Mouse (Mus musculus): Measurements from ENCODE around the gene Gnb1. TPM values are rescaled to one million over a fixed set of nuclear protein-coding genes. Genes with fewer than 3 reads are reported as not detected.
"Not testable (repeated sequence)": the region's sequence is repeated elsewhere in the genome, so short reads cannot be mapped to it uniquely, and the experiment has no call there.

Gnb1 gene
- total and polyA plus RNA-seq, 3 experiments = 43.2 to 604 (median 136) TPM

- H3K27me3 ChIP-seq (ENCODE audit: insufficient read depth, low read length) = peaks cover 34% of the 10 kb centered on the region
- no peak for TF ChIP-seq GATA1 (IDR thresholded peaks at IDR 0.05; ENCODE audit: borderline replicate concordance, low read length)
- TF ChIP-seq GATA2 (IDR thresholded peaks at IDR 0.05; ENCODE audit: borderline replicate concordance, low read depth, low read length) = no peak
- no peak for TF ChIP-seq POLR2AphosphoS5 (IDR thresholded peaks at IDR 0.05; ENCODE audit: insufficient replicate concordance, low read depth, low read length)
- TF ChIP-seq CTCF (IDR thresholded peaks at IDR 0.05; ENCODE audit: low read depth, low read length) = no peak
- TF ChIP-seq TAL1 (conservative IDR thresholded peaks at IDR 0.05; ENCODE audit: low read depth, low read length) = no peak
- ATAC-seq (ENCODE audit: extremely low read depth, insufficient number of reproducible peaks, low FRiP score, poor library complexity, severe bottlenecking) = no peak
Measured at GRCm38 (mm10) chr4:155470263-155470953, 20.8 kb upstream of the Gnb1 start.

GRCm38 (mm10) chr4:155470997-155471396, 20.2 kb upstream of the Gnb1 start:
- peaks cover 33% of the 10 kb centered on the region for H3K27me3 ChIP-seq (ENCODE audit: insufficient read depth, low read length)
- no peaks in the 10 kb centered on the region for H3K36me3 ChIP-seq (replicated peaks)
- peaks cover 7% of the 10 kb centered on the region; the same call in 1 of the 2 replicates for H3K4me1 ChIP-seq (ENCODE audit: insufficient read depth, low read depth, low read length)
- H3K9me3 ChIP-seq (replicated peaks) = no peaks in the 10 kb centered on the region
- ATAC-seq (ENCODE audit: extremely low read depth, insufficient number of reproducible peaks, low FRiP score, poor library complexity, severe bottlenecking) (no peak), DNase-seq (ENCODE audit: low spot score) (no peak)
- TF ChIP-seq GATA2 (IDR thresholded peaks at IDR 0.05; ENCODE audit: borderline replicate concordance, low read depth, low read length) (no peak), POLR2AphosphoS5 (IDR thresholded peaks at IDR 0.05; ENCODE audit: insufficient replicate concordance, low read depth, low read length) (no peak), GATA1 (IDR thresholded peaks at IDR 0.05; ENCODE audit: borderline replicate concordance, low read length) (no peak), TAL1 (conservative IDR thresholded peaks at IDR 0.05; ENCODE audit: low read depth, low read length) (no peak), CTCF (IDR thresholded peaks at IDR 0.05; ENCODE audit: low read depth, low read length) (no peak)
- no peak overlapping the region for H3K4me3 ChIP-seq (ENCODE audit: low read depth, low read length)

More at GRCm38 (mm10) chr4:155470263-155470953, 20.8 kb upstream of the Gnb1 start:
- DNase-seq (ENCODE audit: low spot score) = no peak
- no peak overlapping the region for H3K4me3 ChIP-seq (ENCODE audit: low read depth, low read length)
- no peaks in the 10 kb centered on the region for H3K36me3 ChIP-seq (replicated peaks)
- no peaks in the 10 kb centered on the region for H3K9me3 ChIP-seq (replicated peaks)
- H3K4me1 ChIP-seq (ENCODE audit: insufficient read depth, low read depth, low read length) = peaks cover 7% of the 10 kb centered on the region; the same call in 1 of the 2 replicates

GRCm38 (mm10) chr4:155471406-155471805, 19.8 kb upstream of the Gnb1 start:
- Histone ChIP-seq H3K9me3 (replicated peaks) (no peaks in the 10 kb centered on the region), H3K4me3 (ENCODE audit: low read depth, low read length) (no peak overlapping the region), H3K36me3 (replicated peaks) (no peaks in the 10 kb centered on the region), H3K27me3 (ENCODE audit: insufficient read depth, low read length) (peaks cover 33% of the 10 kb centered on the region), H3K4me1 (ENCODE audit: insufficient read depth, low read depth, low read length) (peaks cover 7% of the 10 kb centered on the region; the same call in 1 of the 2 replicates)
- no peak for ATAC-seq (ENCODE audit: extremely low read depth, insufficient number of reproducible peaks, low FRiP score, poor library complexity, severe bottlenecking)
- DNase-seq (ENCODE audit: low spot score) = no peak
- no peak for TF ChIP-seq GATA1 (IDR thresholded peaks at IDR 0.05; ENCODE audit: borderline replicate concordance, low read length)
- no peak for TF ChIP-seq POLR2AphosphoS5 (IDR thresholded peaks at IDR 0.05; ENCODE audit: insufficient replicate concordance, low read depth, low read length)
- TF ChIP-seq CTCF (IDR thresholded peaks at IDR 0.05; ENCODE audit: low read depth, low read length) = no peak
- no peak for TF ChIP-seq TAL1 (conservative IDR thresholded peaks at IDR 0.05; ENCODE audit: low read depth, low read length)
- no peak for TF ChIP-seq GATA2 (IDR thresholded peaks at IDR 0.05; ENCODE audit: borderline replicate concordance, low read depth, low read length)

- TF ChIP-seq GATA1 (IDR thresholded peaks at IDR 0.05; ENCODE audit: borderline replicate concordance, low read length) = no peak
- TF ChIP-seq POLR2AphosphoS5 (IDR thresholded peaks at IDR 0.05; ENCODE audit: insufficient replicate concordance, low read depth, low read length) = no peak
- no peak for TF ChIP-seq TAL1 (conservative IDR thresholded peaks at IDR 0.05; ENCODE audit: low read depth, low read length)
- TF ChIP-seq CTCF (IDR thresholded peaks at IDR 0.05; ENCODE audit: low read depth, low read length) = no peak
- TF ChIP-seq GATA2 (IDR thresholded peaks at IDR 0.05; ENCODE audit: borderline replicate concordance, low read depth, low read length) = no peak
- Histone ChIP-seq H3K9me3 (replicated peaks) (no peaks in the 10 kb centered on the region), H3K4me3 (ENCODE audit: low read depth, low read length) (no peak overlapping the region), H3K27me3 (ENCODE audit: insufficient read depth, low read length) (peaks cover 30% of the 10 kb centered on the region), H3K36me3 (replicated peaks) (no peaks in the 10 kb centered on the region), H3K4me1 (ENCODE audit: insufficient read depth, low read depth, low read length) (peaks cover 7% of the 10 kb centered on the region; the same call in 1 of the 2 replicates)
- DNase-seq (ENCODE audit: low spot score) (no peak), ATAC-seq (ENCODE audit: extremely low read depth, insufficient number of reproducible peaks, low FRiP score, poor library complexity, severe bottlenecking) (no peak)
Measured at GRCm38 (mm10) chr4:155472716-155473290, 18.4 kb upstream of the Gnb1 start.

GRCm38 (mm10) chr4:155473319-155473718, 17.8 kb upstream of the Gnb1 start:
- no peak for ATAC-seq (ENCODE audit: extremely low read depth, insufficient number of reproducible peaks, low FRiP score, poor library complexity, severe bottlenecking)
- H3K27me3 ChIP-seq (ENCODE audit: insufficient read depth, low read length) = peaks cover 28% of the 10 kb centered on the region
- no peak for DNase-seq (ENCODE audit: low spot score)
- H3K4me3 ChIP-seq (ENCODE audit: low read depth, low read length) = no peak overlapping the region
- H3K36me3 ChIP-seq (replicated peaks) = no peaks in the 10 kb centered on the region
- TF ChIP-seq GATA1 (IDR thresholded peaks at IDR 0.05; ENCODE audit: borderline replicate concordance, low read length) (no peak), CTCF (IDR thresholded peaks at IDR 0.05; ENCODE audit: low read depth, low read length) (no peak), POLR2AphosphoS5 (IDR thresholded peaks at IDR 0.05; ENCODE audit: insufficient replicate concordance, low read depth, low read length) (no peak), GATA2 (IDR thresholded peaks at IDR 0.05; ENCODE audit: borderline replicate concordance, low read depth, low read length) (no peak), TAL1 (conservative IDR thresholded peaks at IDR 0.05; ENCODE audit: low read depth, low read length) (no peak)
- H3K4me1 ChIP-seq (ENCODE audit: insufficient read depth, low read depth, low read length) = peaks cover 7% of the 10 kb centered on the region; the same call in 1 of the 2 replicates
- H3K9me3 ChIP-seq (replicated peaks) = no peaks in the 10 kb centered on the region

GRCm38 (mm10) chr4:155473796-155474195, 17.4 kb upstream of the Gnb1 start:
- H3K4me1 ChIP-seq (ENCODE audit: insufficient read depth, low read depth, low read length); ATAC-seq (ENCODE audit: extremely low read depth, insufficient number of reproducible peaks, low FRiP score, poor library complexity, severe bottlenecking); H3K4me3 ChIP-seq (ENCODE audit: low read depth, low read length); DNase-seq (ENCODE audit: low spot score); H3K9me3 ChIP-seq (replicated peaks); H3K36me3 ChIP-seq (replicated peaks): not testable (repeated sequence)
- H3K27me3 ChIP-seq (ENCODE audit: insufficient read depth, low read length) = peaks cover 28% of the 10 kb centered on the region

Measured in G1E (cell line).